Mouse (Mus musculus) forebrain, embryonic 16.5 days (tissue): Measurements from ENCODE around the gene Tmem179b. TPM values are rescaled to one million over a fixed set of nuclear protein-coding genes. Genes with fewer than 3 reads are reported as not detected.
"Not testable (repeated sequence)": the region's sequence is repeated elsewhere in the genome, so short reads cannot be mapped to it uniquely, and the experiment has no call there.

ENCODE experiments used
- ATAC-seq: fragments of 200-750 bp; cut with Nextera tagmentation; 2 replicates; pipeline ENCODE4 v1.8.0; 2017; ENCODE audit warnings: mild to moderate bottlenecking, moderate library complexity
- H3K27ac ChIP-seq: fragments of 300-500 bp; sonication (generic); 2 replicates; pipeline ENCODE4 v1.5.1; 2014; ENCODE audit warnings: low read length, control low read depth
- H3K27me3 ChIP-seq: fragments of 300-500 bp; sonication (generic); replicated peaks from 2 replicates; pipeline ENCODE4 v1.6.1; 2014; ENCODE audit warnings: low read length; ENCODE audit not compliant: control insufficient read depth, insufficient read depth
- H3K36me3 ChIP-seq: fragments of 300-500 bp; sonication (generic); 2 replicates; pipeline ENCODE4 v1.6.1; 2014; ENCODE audit not compliant: control insufficient read depth, insufficient read depth
- H3K4me1 ChIP-seq: fragments of 300-500 bp; sonication (generic); replicated peaks from 2 replicates; pipeline ENCODE4 v1.6.1; 2014; ENCODE audit warnings: low read length; ENCODE audit not compliant: control insufficient read depth, insufficient read depth
- H3K4me2 ChIP-seq: fragments of 300-500 bp; sonication (generic); 2 replicates; pipeline ENCODE4 v1.6.1; 2014; ENCODE audit warnings: mild to moderate bottlenecking, low read length, control low read depth
- H3K4me3 ChIP-seq: fragments of 300-500 bp; sonication (generic); replicated peaks from 2 replicates; pipeline ENCODE4 v1.5.1; 2014; ENCODE audit warnings: mild to moderate bottlenecking, low read length, control low read depth
- H3K9ac ChIP-seq: fragments of 300-500 bp; sonication (generic); replicated peaks from 2 replicates; pipeline ENCODE4 v1.6.1; 2014; ENCODE audit warnings: low read depth, low read length, control low read depth
- H3K9me3 ChIP-seq: fragments of 300-500 bp; sonication (generic); 2 replicates; pipeline ENCODE4 v1.6.1; 2016; ENCODE audit warnings: low read length; ENCODE audit not compliant: control insufficient read depth
- WGBS: fragments of 180-500 bp; shearing (Covaris S2); extraction: QIAGEN DNeasy Blood & Tissue Kit; methylation state at CpG from one replicate; pipeline ENCODE4 v1.1.7; 2014; 5-methylcytosine and 5-hydroxymethylcytosine counted together
- polyA plus RNA-seq: library from polyadenylated mRNA; unstranded; fragments of >200 nt; fragmentation: Nextera tagmentation; extraction: Ambion mirVana; gene quantifications from 2 replicates; pipeline ENCODE4 v1.2.1, GENCODE M21; 2015

Gene Tmem179b
- polyA plus RNA-seq, 1 experiment from 2014 or later, result 27.0 TPM

DNA sequence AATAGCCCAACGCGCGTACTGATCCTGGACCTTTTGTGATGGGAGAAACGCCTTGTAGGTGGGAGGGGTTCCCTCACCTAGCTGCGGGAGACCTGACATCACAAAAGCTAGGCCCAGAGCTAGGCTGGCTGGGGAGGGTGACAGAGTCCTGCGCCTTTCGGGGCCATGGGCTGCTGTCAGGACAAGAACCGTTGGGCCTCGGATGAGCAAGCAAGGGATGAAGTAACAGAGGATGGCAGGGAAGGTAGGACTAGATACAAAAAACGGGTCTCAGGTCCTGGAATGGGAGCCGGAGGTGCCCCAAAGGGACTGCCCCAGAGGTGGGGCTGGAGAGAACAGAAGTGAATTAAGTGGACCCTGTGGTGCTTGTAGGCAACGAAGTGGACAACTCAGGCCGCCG, 33.7 kb downstream of the Tmem179b start, which contains the start of gene 1700092M07Rik:
Gene 1700092M07Rik (plus strand): TSS at position 116 of the 400 bp plus-strand sequence.
- ATAC-seq, result no peak; the same call in 1 of the 2 replicates
- Histone ChIP-seq H3K4me1 (peaks cover 28% of the 10 kb centered on the region), H3K36me3 (peaks cover 11% of the 10 kb centered on the region), H3K27me3 (no peaks in the 10 kb centered on the region), H3K4me3 (peak within 1 kb of the TSS; percentile 93), H3K9ac (peak within 1 kb of the TSS; percentile 85), H3K4me2 (peak within 1 kb of the TSS; percentile 58), H3K27ac (peak within 1 kb of the TSS; percentile 96), H3K9me3 (no peaks in the 10 kb centered on the region)
- 58% methylated on average over 14 of the region's 14 CpGs for WGBS

GRCm38 (mm10) chr19:8739646-8740045, 34.6 kb downstream of the Tmem179b start:
- no peaks in the 10 kb centered on the region for H3K9me3 ChIP-seq
- H3K4me3 ChIP-seq, result no peak overlapping the region
- no peaks in the 10 kb centered on the region for H3K27me3 ChIP-seq
- no peak overlapping the region for H3K4me2 ChIP-seq
- peaks cover 7% of the 10 kb centered on the region for H3K36me3 ChIP-seq
- H3K9ac ChIP-seq, result no peak overlapping the region
- 91% methylated on average over 6 of the region's 6 CpGs for WGBS
- H3K27ac ChIP-seq, result no peak overlapping the region
- H3K4me1 ChIP-seq, result peaks cover 32% of the 10 kb centered on the region
- no peak for ATAC-seq

- WGBS, result 91% methylated on average over 7 of the region's 7 CpGs
- Histone ChIP-seq H3K27ac (no peak overlapping the region), H3K9ac (no peak overlapping the region), H3K4me2 (no peak overlapping the region), H3K4me3 (no peak overlapping the region), H3K9me3 (no peaks in the 10 kb centered on the region), H3K4me1 (peaks cover 32% of the 10 kb centered on the region), H3K36me3 (peaks cover 6% of the 10 kb centered on the region), H3K27me3 (no peaks in the 10 kb centered on the region)
- ATAC-seq, result no peak
Observed at GRCm38 (mm10) chr19:8738911-8739310, 35.4 kb downstream of the Tmem179b start.

- H3K4me3 ChIP-seq, result peak overlapping the region; percentile 86
- H3K9me3 ChIP-seq, result no peaks in the 10 kb centered on the region
- no peaks in the 10 kb centered on the region for H3K27me3 ChIP-seq
- peak overlapping the region; percentile 79 for H3K9ac ChIP-seq
- peaks cover 18% of the 10 kb centered on the region for H3K4me1 ChIP-seq
- peak overlapping the region; percentile 92 for H3K4me2 ChIP-seq
- peak overlapping the region; percentile 61; the same call in 1 of the 2 replicates for H3K27ac ChIP-seq
- ATAC-seq, result no peak
- WGBS, result 2% methylated on average over 11 of the region's 11 CpGs
- peaks cover 3% of the 10 kb centered on the region for H3K36me3 ChIP-seq
Observed at GRCm38 (mm10) chr19:8736160-8736467, 38.2 kb downstream of the Tmem179b start.

- peak; percentile 94 for ATAC-seq
- WGBS, result under 1% methylated on average over 32 of the region's 32 CpGs
- Histone ChIP-seq H3K4me2 (peak within 1 kb of the TSS; percentile 92), H3K9me3 (no peaks in the 10 kb centered on the region), H3K4me3 (peak within 1 kb of the TSS; percentile 86), H3K27me3 (no peaks in the 10 kb centered on the region), H3K36me3 (peaks cover 3% of the 10 kb centered on the region), H3K9ac (peak within 1 kb of the TSS; percentile 79), H3K27ac (peak within 1 kb of the TSS; percentile 70), H3K4me1 (peaks cover 13% of the 10 kb centered on the region)
Observed at GRCm38 (mm10) chr19:8735389-8736159, 38.7 kb downstream of the Tmem179b start, which contains the start of gene Wdr74. Gene Wdr74 (plus strand): TSS chr19:8735827.

DNA sequence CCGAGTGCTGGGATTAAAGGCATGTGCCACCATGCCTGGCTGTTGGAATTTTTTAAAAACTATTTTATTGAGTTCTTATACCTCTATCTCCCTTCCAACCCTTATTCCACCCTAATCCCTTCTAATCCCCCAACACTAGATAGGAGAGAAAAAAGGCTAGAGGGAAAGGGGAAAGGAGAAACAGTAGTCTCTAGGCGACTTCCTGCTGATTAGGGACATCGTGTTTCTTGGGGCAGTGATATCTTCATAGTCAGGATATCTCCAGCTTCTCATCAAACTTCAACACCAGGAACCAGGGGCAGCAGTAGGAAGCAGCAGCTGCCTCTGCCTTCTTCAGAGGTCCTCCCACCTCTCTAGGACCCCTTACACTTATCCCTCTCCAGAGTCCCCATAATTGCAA, 39.9 kb downstream of the Tmem179b start:
- Histone ChIP-seq H3K9ac (no peak overlapping the region), H3K36me3 (no peaks in the 10 kb centered on the region; the same call in 1 of the 2 replicates), H3K9me3 (no peaks in the 10 kb centered on the region), H3K4me1 (peaks cover 10% of the 10 kb centered on the region), H3K27ac (no peak overlapping the region), H3K4me3 (no peak overlapping the region), H3K4me2 (no peak overlapping the region), H3K27me3 (no peaks in the 10 kb centered on the region)
- 77% methylated on average over 3 of the region's 3 CpGs for WGBS
- ATAC-seq, result no peak

GRCm38 (mm10) chr19:8728335-8729099, 45.8 kb downstream of the Tmem179b start:
- H3K36me3 ChIP-seq, result peaks cover 24% of the 10 kb centered on the region
- 59% methylated on average over 3 of the region's 3 CpGs for WGBS
- not testable (repeated sequence) for H3K4me3 ChIP-seq, H3K27me3 ChIP-seq, ATAC-seq, H3K4me2 ChIP-seq, H3K9ac ChIP-seq, H3K9me3 ChIP-seq, H3K27ac ChIP-seq
- peaks cover 19% of the 10 kb centered on the region for H3K4me1 ChIP-seq

- Histone ChIP-seq H3K36me3 (peaks cover 24% of the 10 kb centered on the region), H3K27ac (no peak overlapping the region), H3K4me3 (no peak overlapping the region), H3K4me1 (peaks cover 19% of the 10 kb centered on the region), H3K27me3 (no peaks in the 10 kb centered on the region), H3K9ac (no peak overlapping the region), H3K4me2 (no peak overlapping the region), H3K9me3 (no peaks in the 10 kb centered on the region)
- WGBS, result 21% methylated on average over 5 of the region's 5 CpGs
- no peak for ATAC-seq
Observed at GRCm38 (mm10) chr19:8727495-8728114, 46.7 kb downstream of the Tmem179b start.
